Mouse (Mus musculus) ovary, postnatal 14 days (tissue): Measurements from ENCODE around the gene Ckap4.

ENCODE experiments used
- DNase-seq: peaks from one replicate; pipeline ENCODE4 v3.0.0; 2022; ENCODE audit warnings: low spot score

The Ckap4 gene

GRCm38 (mm10) chr10:84533912-84534671, at the start of gene Ckap4:
Gene Ckap4 (minus strand): TSS chr10:84534062.
- DNase-seq: peak; percentile 71

GRCm38 (mm10) chr10:84582236-84582635, 48.4 kb upstream of the Ckap4 start:
- no peak for DNase-seq

GRCm38 (mm10) chr10:84581191-84581590, 47.3 kb upstream of the Ckap4 start:
- DNase-seq: no peak

GRCm38 (mm10) chr10:84579527-84579926, 45.7 kb upstream of the Ckap4 start:
- DNase-seq: no peak

- DNase-seq: no peak
These were observed 44.9 kb upstream of the Ckap4 start for GRCm38 (mm10) chr10:84578738-84579137.

- DNase-seq: peak; percentile 58
These were observed 43.3 kb upstream of the Ckap4 start for GRCm38 (mm10) chr10:84577071-84577727.

- peak; percentile 90 for DNase-seq
These were observed 42.7 kb upstream of the Ckap4 start, which contains the start of gene Tcp11l2 for GRCm38 (mm10) chr10:84576395-84577070. Gene Tcp11l2 (plus strand): TSS chr10:84576626.

- DNase-seq: no peak
These were observed 42.1 kb upstream of the Ckap4 start for GRCm38 (mm10) chr10:84576029-84576394.

GRCm38 (mm10) chr10:84573671-84574420, 40.0 kb upstream of the Ckap4 start:
- no peak for DNase-seq

GRCm38 (mm10) chr10:84571052-84571639, 37.3 kb upstream of the Ckap4 start:
- no peak for DNase-seq

- DNase-seq: no peak
These were observed 30.6 kb upstream of the Ckap4 start for GRCm38 (mm10) chr10:84564427-84564826.

GRCm38 (mm10) chr10:84562567-84563554, 29.0 kb upstream of the Ckap4 start:
- DNase-seq: no peak

GRCm38 (mm10) chr10:84562121-84562520, 28.3 kb upstream of the Ckap4 start:
- no peak for DNase-seq

- DNase-seq: no peak
These were observed 26.1 kb upstream of the Ckap4 start for GRCm38 (mm10) chr10:84559986-84560385.

- no peak for DNase-seq
These were observed 24.6 kb upstream of the Ckap4 start for GRCm38 (mm10) chr10:84558511-84558910.

- no peak for DNase-seq
These were observed 22.3 kb upstream of the Ckap4 start for GRCm38 (mm10) chr10:84556120-84556519.

- no peak for DNase-seq
These were observed 20.6 kb upstream of the Ckap4 start for GRCm38 (mm10) chr10:84554291-84555009.

- DNase-seq: no peak
These were observed 18.6 kb upstream of the Ckap4 start for GRCm38 (mm10) chr10:84552477-84552876.

- DNase-seq: no peak
These were observed 18.0 kb upstream of the Ckap4 start for GRCm38 (mm10) chr10:84551846-84552245.

- no peak for DNase-seq
These were observed 16.0 kb upstream of the Ckap4 start for GRCm38 (mm10) chr10:84549920-84550293.
